Mouse (Mus musculus): Measurements from ENCODE around the gene Sdhaf1.

The Sdhaf1 gene

DNA sequence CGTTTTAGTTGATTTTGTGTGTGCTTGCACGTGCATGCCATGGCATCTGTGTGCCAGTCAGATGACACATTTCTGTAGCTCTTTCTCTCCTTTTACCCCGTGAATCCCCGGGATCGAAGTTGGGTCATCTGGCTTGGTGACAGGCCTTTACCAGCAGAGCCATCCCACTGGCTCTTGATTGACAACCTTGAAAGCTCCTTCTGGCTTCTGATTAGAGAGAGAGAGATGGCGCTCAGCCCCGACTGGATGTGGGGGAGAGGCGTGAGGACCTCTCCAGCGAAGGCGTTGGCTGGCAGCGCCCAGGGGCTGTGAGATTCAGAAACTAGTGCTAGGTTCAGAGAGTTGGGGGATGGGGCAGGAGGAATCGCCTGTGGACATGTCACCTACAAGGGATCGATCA is 29.9 kb downstream of the Sdhaf1 start:
- no peak for DNase-seq (ENCODE audit: low spot score)

DNA sequence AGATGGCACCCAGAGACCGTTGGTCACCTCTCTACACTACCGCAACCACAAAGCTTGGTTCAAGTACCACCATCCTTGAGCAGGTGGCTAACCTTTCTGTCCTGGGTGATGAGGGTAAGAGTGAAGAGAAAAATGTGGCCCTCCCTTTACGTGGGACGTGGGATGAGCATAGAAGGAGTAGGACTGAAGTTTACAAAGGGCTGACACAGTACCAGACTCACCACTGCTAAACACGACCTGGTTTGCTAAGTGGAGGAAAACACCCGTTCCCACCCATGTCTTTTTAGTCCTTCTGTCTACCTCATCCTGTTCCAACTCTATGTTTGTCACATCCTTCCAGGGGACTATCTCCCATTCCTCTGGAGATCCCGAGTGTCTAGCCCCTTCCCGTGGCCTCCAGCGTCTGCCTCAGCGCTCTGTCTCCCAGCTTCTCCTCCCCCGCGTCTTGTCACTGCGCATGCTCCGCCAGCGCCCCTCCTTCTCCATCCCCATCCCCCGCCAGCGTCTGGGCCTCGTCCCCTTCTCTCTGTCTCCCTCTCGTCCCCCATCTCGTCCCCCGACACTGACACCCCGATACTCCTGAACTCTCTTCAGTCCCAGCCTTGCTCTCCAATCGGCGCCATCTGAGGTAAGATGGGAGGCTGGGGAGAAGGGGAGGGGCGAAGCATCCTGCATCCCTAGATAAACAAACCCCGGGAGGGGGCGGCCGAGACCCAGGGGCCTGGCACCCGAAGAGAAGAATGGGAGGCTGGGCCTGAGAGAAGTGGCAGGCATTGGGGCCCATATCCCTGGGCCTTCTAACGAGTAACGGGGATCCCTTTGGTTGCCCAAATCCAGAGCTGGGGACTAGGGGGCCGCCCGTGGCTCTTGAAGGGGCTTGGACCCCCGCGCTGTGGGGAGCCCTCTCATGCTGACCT is 32.2 kb downstream of the Sdhaf1 start, which contains the start of gene Clip3:
TSS of gene Clip3 (plus strand) at position 514 of the 917 bp plus-strand sequence.
- DNase-seq (ENCODE audit: low spot score) = no peak

DNA sequence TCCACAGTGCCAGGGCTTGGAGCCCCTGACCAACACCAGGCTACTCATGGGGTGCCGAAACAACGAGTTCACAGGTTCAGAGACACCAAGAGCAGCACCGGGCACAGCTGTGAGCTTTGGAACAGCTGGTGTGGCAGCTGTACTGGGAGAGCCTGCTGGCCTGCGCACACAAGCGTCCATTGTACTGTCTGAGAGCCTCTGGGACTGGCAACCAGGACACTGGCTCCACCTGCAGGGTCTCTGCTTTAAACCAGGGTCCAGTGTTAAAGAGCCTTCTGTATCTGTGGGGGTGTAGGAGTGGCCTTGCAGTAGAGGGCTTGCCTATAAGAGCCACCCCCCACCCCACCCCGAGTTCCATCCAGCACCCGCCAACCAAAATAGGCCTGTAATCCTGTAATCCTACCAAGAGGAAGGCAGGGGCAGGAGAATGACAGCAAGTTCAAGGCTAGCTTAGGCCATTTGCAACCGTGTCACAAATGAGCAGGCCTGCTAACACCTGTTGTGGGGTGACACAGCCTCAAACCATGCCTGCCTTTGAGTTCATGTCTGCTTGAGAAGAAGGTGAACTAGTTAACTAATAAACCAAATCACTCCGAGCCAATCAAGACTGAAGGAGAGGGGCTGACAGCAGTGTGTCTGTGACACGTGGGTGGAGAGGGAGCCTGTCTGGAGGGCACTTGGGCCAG is 33.8 kb downstream of the Sdhaf1 start:
- DNase-seq (ENCODE audit: low spot score) = no peak

DNA sequence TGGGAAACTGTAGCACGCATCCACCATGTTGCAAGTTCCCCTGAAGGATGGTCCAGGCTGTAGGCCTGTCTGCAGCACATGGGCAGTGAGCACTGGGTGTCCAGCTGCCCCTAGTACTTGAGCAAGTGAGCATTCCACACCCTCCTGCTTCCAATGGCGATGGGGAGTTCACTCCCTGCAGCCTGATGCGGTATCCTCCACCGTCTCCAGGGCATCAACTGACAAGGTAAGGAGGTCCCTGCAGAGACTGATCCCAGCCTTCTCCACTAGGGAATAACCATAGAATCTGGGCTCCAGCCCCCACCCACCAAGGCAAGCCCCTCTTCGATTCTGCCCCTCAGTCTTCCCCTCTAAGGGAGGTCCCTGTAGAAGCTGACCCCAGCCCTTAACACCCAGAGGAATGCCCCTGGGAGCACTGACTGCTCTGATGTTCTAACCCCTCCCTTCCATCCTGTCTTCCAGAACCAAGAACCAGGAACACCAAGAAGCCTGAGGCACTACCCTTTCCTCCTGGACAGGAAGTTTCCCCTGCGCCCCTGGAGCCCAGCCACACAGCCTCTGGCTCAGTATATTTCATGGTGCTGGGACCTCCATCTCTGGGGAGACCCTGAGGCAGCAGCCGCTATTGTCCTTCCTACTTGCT is 34.5 kb downstream of the Sdhaf1 start:
- no peak for DNase-seq (ENCODE audit: low spot score)

DNA sequence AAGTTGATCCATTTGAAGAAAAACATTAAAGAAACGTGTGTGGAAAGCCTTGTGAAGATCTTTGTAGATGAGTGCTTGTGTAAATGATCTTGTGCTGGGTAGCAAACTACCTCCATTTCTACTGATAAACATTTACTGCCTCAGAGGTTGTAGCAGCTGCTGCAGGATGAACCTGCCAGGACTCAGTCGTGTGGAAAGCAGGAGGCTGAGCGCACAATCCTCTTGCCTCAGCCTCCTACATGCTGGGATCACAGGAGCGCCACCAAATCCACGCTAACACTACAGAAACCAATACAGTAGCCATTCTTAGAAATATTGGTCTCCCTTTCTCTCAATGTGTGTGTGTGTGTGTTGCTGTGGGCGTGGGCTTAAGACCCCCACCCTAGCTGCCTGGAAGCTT is 35.6 kb downstream of the Sdhaf1 start:
- no peak for DNase-seq (ENCODE audit: low spot score)

DNA sequence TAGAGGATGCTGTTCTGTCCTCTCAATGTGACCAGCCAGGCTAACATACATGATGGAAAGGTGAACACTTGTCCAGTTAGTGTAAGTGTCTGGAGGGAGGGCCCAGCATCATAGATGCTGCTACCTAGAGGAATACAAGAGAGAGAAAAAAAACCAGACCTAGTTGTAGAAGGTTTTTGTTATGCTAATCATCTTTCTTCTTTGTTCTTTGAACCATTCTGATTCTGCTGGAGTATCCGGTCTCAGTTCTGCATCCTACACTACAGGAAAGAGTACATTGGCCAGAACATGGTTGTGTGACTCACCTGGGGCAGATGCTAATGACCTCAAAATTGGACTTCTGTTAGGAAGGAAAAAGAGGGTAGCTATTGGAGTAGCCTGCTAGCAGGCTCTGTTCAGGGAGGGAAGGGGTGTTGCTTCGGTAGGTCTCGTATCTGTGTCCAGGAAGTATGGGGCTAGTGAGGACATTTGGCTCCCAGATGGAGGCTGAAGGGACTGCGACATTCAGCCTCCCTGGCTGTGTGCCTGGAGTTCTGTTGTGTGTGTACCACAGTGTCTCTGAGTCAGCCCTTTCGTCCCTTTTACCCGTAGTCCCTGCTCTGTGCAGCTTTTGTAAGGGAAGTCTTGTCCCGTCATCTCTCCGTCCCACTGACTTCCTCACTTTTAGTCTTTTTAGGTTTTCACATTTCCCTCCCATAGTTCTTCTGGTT is 36.8 kb downstream of the Sdhaf1 start:
- DNase-seq (ENCODE audit: low spot score) = no peak

DNA sequence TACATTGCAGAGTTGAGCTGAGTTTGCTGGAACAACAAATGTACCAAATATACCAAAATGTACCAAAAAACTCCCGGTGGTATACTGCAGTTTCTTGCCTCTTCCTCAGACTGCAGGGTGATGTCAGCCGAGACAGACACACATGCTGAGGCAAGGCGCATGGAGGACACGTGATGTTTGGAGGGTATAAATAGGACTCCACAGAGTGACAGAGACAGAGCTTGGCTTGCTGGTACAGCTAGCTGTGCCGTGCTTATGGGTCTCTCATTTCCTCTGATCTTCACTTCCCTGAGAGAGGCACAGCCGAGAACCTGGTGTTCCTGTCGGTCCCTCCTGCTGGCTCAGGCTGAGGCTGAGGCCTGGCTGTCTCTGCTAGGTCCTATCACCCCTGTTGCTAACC is 41.0 kb downstream of the Sdhaf1 start:
- no peak for DNase-seq (ENCODE audit: low spot score)

DNA sequence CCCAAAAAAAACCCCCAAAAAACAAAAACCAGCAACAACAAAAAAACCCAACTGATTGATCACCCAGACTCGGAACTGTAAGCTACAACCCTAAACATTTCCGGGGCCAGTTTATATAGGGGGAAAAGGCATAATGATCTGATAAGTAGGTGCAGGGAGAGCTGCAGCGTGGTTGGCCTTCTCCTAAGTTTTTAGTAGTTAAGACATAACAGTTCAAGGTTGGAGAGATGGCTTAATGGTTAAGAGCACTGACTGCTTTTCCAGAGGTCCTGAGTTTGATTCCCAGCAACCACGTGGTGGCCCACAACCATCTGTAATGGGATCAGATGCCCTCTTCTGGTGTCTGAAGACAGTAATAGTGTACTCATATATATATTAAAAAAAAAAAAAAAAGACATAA is 42.2 kb downstream of the Sdhaf1 start:
- no peak for DNase-seq (ENCODE audit: low spot score)

DNA sequence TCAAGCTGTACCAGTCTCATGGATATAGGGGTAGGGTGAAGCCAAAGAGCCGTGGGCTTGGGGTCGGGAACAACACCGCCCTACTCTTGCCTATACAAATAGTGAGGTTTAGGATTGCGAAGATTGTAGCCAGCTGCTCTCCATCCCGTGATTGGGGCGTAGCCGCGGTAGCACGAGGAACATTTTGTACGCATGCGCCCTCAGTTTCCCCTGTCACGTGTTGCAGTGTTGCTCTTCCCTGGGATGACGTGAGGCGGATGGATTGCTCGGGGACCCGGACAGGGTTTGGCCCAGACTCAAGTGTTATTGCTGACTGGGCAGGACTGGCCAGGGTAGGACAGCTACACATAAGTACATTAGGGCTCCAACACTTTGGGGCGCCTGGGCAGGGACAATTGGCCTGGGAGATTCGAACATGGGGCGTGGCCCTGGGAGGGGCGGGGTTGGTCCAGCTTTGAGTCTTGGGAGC is 43.0 kb downstream of the Sdhaf1 start:
- peak; percentile 92 for DNase-seq (ENCODE audit: low spot score)

DNA sequence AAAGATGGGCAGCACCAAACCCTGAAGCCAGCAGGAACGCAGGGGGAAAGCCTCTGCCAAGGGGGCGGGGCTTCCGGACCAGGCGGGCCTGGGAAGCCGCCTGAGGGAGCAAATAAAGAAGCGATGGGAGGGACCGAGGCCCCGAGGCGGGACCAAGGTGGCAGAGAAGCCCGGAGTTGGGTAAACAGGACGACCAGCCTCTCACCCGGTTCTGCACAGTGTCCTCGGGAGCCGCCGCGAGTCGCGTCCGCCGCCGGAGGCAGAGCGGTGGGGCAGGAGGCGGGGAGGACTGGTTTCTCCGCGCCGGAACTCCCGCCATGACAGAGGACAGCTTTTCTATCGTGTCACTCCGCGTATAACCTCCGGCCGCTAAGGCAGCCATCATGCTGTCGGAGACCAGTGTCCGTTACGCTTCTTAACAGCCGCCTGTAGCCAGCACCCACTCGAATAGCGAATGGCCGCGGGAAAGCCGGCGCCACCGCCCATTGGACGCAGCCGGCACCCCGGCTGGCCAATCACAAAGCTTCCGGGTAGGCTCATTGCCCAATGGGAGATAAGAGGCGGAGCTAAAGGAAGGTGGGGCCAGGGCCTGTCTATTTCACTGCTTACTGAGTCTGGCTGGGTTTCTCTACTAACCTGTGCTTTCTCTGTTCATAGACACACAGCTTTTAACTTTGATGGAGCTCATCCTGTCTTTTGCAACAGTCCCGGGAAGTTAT is 43.6 kb downstream of the Sdhaf1 start, which contains the start of the genes Thap8 and Wdr62:
TSS of gene Thap8 (plus strand) at position 144 of the 719 bp plus-strand sequence.
TSS of gene Wdr62 (minus strand) at position 469 of the 719 bp plus-strand sequence.
- peak; percentile 94 for DNase-seq (ENCODE audit: low spot score)

DNA sequence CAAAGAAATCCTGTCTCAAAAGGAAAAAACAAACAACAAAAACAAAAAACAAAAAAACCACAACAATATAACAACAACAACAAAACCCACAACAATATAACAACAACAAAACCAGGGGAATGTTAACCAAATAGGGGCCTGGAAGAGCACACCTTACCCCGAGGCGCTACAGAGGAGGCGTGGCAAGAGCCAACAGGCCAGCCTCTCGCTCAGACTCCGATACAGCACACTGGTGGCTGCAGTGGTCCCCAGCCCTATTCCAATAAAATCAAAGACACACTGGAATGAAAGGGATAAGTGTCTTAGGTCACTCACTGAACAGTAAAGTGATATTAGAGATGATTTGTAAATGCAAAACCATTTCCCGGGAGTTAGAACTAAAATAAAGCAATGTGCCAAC is 44.2 kb downstream of the Sdhaf1 start:
- DNase-seq (ENCODE audit: low spot score) = no peak

DNA sequence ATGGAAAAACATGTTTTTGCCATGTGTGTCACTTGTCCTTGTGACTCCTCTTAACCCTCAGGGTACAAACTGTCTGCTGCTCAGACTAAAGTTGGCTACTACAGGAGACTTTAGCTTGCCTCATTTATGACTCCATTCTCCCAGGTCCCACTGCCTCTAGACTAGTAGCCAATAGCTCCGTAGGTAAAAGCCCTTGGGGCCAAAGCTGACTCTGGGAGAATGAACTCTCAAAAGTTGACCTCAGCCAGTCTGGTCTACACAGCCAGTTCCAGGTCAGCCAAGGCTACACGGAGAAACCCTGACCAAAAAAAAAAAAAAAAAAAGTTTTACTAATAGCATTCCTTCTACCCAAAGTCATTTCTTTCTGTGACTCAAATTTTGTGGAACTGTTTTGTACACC is 44.8 kb downstream of the Sdhaf1 start:
- no peak for DNase-seq (ENCODE audit: low spot score)

DNA sequence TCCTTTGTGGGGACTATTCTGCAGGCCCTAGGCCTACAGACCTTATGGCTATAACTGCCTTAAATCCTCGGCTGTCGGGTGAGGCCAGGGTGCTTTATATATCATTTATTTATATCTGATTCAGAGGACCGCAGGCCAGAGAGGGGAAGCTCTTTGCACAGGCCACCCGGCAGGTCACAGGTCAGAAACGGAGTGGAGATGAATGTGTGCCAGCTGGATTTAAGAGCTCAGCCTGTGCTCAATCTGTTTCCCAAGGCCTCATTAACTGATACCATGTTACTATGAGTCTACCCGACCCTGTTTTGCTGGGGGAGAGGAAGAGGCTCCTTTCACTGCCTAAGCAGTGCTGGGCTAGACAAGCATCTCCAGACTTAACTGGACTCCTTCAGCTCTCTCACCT is 49.3 kb downstream of the Sdhaf1 start:
- no peak for DNase-seq (ENCODE audit: low spot score)
